Mouse (Mus musculus): ENCODE measurements around the gene Qars.
A peak's percentile ranks its signal among the peaks of the same experiment; 100 is the strongest.

Gene Qars

DNA sequence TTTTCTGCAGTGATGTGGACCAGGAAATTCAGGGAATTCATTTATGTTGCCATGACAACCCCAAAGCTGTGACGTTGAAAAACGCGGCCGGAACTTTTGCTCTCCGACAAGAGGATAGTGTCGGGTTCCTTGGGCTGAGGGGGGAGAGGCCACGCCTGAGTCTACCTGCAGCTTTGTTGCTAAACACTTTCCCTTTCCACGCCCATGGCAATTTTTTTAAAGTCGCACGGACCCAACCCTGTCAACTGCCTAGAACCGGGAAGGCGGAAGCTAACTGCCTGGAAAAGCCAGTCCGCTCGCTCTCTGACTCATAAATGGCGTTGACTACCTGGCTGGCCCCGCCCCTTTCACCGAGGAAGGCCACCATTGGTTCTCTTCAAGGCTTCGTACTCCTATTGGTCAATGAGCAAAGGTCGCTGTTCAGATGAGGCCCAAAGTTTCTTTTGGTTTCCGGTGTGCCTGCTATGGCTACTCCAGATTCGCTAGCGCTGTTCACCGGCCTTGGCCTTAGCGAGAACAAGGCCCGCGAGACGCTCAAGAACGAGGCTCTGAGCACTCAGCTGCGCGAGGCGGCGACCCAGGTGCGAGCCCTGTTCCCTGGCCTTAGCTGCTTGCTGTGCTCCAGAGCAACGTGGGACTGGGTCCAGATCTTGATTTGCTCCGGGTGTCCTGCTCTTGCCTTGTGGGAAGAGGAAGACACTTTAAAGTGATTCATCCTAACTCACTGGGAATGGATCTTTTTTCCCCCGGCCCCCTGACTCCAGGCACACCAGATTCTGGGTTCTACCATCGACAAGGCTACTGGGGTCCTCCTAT, at the start of gene Qars:
TSS of gene Qars (plus strand) at position 88 of the 816 bp plus-strand sequence.
- peak; percentile 93 to 95 for DNase-seq (ENCODE audit: low spot score in 2 of 2)

- DNase-seq (ENCODE audit: low spot score in 2 of 2) = no peak
These were observed 47.6 kb upstream of the Qars start for GRCm38 (mm10) chr9:108459939-108460318.

GRCm38 (mm10) chr9:108460319-108461178, 47.0 kb upstream of the Qars start, which contains the start of gene Ccdc71:
Ccdc71 (plus strand) TSS chr9:108460527.
- peak; percentile 83 for DNase-seq (ENCODE audit: low spot score in 2 of 2)

DNA sequence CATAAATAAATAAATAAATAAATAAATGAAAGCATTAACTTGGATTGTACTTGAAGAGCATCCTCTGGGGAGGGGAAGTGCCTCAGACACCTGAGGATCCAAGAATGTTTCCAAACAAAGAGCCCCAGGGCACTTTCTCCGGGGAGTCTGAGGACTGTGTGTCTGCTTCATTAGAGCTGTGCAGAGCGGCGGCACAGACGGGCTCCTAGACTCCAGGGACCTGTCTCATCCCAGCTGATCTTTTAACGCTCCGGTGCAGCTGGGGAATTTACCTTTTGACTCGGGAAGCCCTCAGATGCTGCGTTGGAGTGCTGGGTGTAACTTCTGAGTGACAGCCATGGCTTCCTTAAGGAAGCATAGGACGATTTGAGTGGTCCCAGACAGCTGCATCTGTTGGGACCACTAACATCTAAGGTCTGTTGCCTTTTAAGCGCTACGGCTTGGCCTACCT, 46.3 kb upstream of the Qars start, which contains the start of gene Klhdc8b:
TSS of gene Klhdc8b (minus strand) at position 401 of the 451 bp plus-strand sequence.
- no peak for DNase-seq (ENCODE audit: low spot score in 2 of 2)

- no peak for DNase-seq (ENCODE audit: low spot score in 2 of 2)
These were observed 45.8 kb upstream of the Qars start for GRCm38 (mm10) chr9:108461675-108462074.

DNA sequence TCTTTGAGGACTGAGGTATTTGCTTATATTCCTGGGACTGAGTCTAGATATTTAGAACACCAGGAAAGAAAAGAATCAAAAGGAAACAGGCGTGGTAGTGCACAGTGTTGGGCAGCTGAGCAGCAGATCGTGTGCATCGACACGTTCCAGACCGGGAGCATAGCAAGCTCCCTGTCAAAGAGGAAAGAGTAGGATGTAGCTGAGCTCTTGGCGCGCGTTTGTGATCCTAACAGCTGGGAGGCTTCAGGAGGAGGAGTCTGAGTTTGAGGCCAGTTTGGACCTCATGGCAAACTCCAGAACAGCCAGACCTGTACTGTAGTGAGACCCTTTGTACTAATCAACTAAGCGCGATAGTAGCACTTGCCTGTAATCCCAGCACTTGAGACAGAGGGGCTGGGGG, 45.3 kb upstream of the Qars start:
- DNase-seq (ENCODE audit: low spot score in 2 of 2) = no peak

- no peak for DNase-seq (ENCODE audit: low spot score in 2 of 2)
These were observed 43.8 kb upstream of the Qars start for GRCm38 (mm10) chr9:108463713-108464112.

- no peak for DNase-seq (ENCODE audit: low spot score in 2 of 2)
These were observed 41.3 kb upstream of the Qars start for GRCm38 (mm10) chr9:108466219-108466618.

GRCm38 (mm10) chr9:108469430-108469829, 38.1 kb upstream of the Qars start:
- DNase-seq (ENCODE audit: low spot score in 2 of 2) = no peak

- DNase-seq (ENCODE audit: low spot score in 2 of 2) = no peak
These were observed 37.7 kb upstream of the Qars start for GRCm38 (mm10) chr9:108469845-108470244.

DNA sequence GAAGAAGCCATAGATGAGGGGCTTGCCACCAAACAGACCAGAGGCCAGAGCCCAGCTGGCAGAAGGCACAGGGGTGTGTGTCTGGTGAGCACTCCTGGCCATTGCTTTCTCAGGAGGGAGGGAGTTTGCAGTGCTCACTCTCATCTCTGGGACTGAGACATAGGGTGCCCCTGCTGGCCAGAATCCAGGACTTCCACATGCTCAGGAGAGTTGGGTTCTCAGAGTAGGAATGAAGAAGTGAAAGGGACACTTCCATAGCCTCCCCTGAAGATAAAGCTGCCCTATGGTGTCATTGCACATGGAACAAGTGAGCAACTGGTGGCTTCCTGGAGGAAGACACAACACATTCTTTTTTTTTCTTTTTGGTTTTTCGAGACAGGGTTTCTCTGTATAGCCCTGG, 33.0 kb upstream of the Qars start:
- no peak for DNase-seq (ENCODE audit: low spot score in 2 of 2)

- DNase-seq (ENCODE audit: low spot score in 2 of 2) = no peak
These were observed 28.8 kb upstream of the Qars start for GRCm38 (mm10) chr9:108478638-108479156.

- no peak for DNase-seq (ENCODE audit: low spot score in 2 of 2)
These were observed 28.3 kb upstream of the Qars start for GRCm38 (mm10) chr9:108479241-108479640.

DNA sequence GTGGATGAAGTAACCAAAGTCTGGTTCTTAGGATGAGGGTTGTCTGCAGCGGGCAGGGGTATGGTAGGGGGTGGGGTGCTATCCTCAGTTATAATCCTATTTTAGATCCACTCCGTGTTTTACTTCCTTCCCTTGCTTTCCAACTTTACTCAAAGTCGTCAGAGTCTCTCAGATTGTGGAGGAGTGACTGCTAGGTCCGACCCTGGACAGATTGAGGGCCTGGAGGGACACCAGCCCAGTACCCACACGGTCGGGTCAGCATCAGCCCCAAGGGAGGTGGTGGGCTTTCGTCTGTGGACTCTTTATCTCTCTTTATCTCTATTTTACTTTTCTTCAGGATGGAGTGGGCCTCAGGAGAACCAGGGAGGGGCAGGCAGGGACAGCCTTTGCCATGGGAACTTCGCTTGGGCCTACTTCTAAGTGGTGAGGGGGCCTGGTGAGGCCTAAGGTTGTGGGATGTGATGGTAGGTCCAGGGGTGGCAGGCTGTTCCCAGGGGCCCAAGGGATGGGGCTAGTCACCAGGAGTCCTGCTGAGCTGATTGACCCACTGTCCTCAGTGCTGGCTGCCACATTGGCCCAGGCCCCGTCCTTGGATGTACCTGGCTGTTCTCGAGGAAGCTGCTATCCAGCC, 27.7 kb upstream of the Qars start, which contains the start of gene Lamb2:
TSS of gene Lamb2 (plus strand) at position 16 of the 631 bp plus-strand sequence.
- no peak for DNase-seq (ENCODE audit: low spot score in 2 of 2)

- no peak for DNase-seq (ENCODE audit: low spot score in 2 of 2)
These were observed 26.5 kb upstream of the Qars start for GRCm38 (mm10) chr9:108480813-108481519.

- DNase-seq (ENCODE audit: low spot score in 2 of 2) = no peak
These were observed 25.8 kb upstream of the Qars start for GRCm38 (mm10) chr9:108481520-108482210.

DNA sequence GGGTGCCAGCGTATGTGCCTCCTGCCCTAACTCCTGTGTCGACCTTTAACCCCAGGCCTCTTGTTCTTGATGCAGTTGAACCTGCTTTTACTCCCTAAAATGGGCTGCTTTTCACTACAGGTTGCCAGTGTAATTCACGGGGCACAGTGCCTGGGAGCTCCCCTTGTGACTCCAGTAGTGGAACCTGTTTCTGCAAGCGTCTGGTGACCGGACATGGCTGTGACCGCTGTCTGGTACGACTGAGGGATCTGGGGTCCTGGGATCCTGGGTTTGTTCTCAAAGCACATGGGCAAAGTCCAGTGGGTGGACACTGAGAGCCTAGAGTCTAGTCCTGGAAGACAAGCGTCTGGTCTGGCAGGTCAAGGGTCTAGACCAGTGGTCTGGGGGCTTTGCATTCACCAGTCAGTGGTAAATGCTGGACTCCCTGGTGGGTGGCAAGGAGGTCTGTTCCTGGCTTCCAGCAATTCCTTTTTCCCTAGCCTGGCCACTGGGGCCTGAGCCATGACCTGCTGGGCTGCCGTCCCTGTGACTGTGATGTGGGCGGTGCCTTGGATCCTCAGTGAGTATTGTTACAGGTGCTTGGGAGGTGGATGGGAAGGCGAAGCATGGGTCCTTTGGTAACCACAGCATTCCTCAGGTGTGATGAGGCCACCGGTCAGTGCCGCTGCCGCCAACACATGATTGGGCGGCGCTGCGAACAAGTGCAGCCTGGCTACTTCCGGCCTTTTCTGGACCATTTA, 24.3 kb upstream of the Qars start:
- DNase-seq (ENCODE audit: low spot score in 2 of 2) = no peak

- no peak for DNase-seq (ENCODE audit: low spot score in 2 of 2)
These were observed 23.5 kb upstream of the Qars start for GRCm38 (mm10) chr9:108484021-108484420.

- DNase-seq (ENCODE audit: low spot score in 2 of 2) = no peak
These were observed 22.1 kb upstream of the Qars start for GRCm38 (mm10) chr9:108485301-108485875.
